Mouse (Mus musculus) liver, embryonic 12.5 days (tissue): Measurements from ENCODE around the gene Mrps31. TPM values are rescaled to one million over a fixed set of nuclear protein-coding genes. Genes with fewer than 3 reads are reported as not detected.

ENCODE experiments used
- ATAC-seq: fragments of 200-750 bp; cut with Nextera tagmentation; 2 replicates; pipeline ENCODE4 v1.8.0; 2017; ENCODE audit warnings: moderate number of reproducible peaks, mild to moderate bottlenecking, moderate library complexity
- H3K27ac ChIP-seq: fragments of 300-500 bp; sonication (generic); 2 replicates; pipeline ENCODE4 v1.5.1; 2016; ENCODE audit warnings: mild to moderate bottlenecking
- H3K27me3 ChIP-seq: fragments of 300-500 bp; sonication (generic); replicated peaks from 2 replicates; pipeline ENCODE4 v1.6.1; 2016; ENCODE audit warnings: mild to moderate bottlenecking, moderate library complexity
- H3K36me3 ChIP-seq: fragments of 300-500 bp; sonication (generic); 2 replicates; pipeline ENCODE4 v1.6.1; 2016; ENCODE audit warnings: mild to moderate bottlenecking, moderate library complexity
- H3K4me1 ChIP-seq: fragments of 300-500 bp; sonication (generic); 2 replicates; pipeline ENCODE4 v1.6.1; 2016
- H3K4me2 ChIP-seq: fragments of 300-500 bp; sonication (generic); 2 replicates; pipeline ENCODE4 v1.6.1; 2016; ENCODE audit warnings: mild to moderate bottlenecking, moderate library complexity
- H3K4me3 ChIP-seq: fragments of 300-500 bp; sonication (generic); 2 replicates; pipeline ENCODE4 v1.5.1; 2016; ENCODE audit warnings: mild to moderate bottlenecking, moderate library complexity
- H3K9ac ChIP-seq: fragments of 300-500 bp; sonication (generic); 2 replicates; pipeline ENCODE4 v1.6.1; 2016; ENCODE audit warnings: mild to moderate bottlenecking, moderate library complexity
- H3K9me3 ChIP-seq: fragments of 300-500 bp; sonication (generic); replicated peaks from 2 replicates; pipeline ENCODE4 v1.6.1; 2016; ENCODE audit warnings: mild to moderate bottlenecking, moderate library complexity
- WGBS: fragments of 180-500 bp; shearing (Covaris S2); methylation state at CpG from one replicate; pipeline ENCODE4 v1.1.7; 2016; ENCODE audit not compliant: insufficient replicate concordance; 5-methylcytosine and 5-hydroxymethylcytosine counted together
- polyA plus RNA-seq: library from polyadenylated mRNA; unstranded; fragments of >200 nt; fragmentation: Nextera tagmentation; extraction: Ambion mirVana; gene quantifications from 2 replicates; pipeline ENCODE4 v1.2.1, GENCODE M21; 2016

Gene Mrps31
- polyA plus RNA-seq = 33.7 and 35.1 TPM in 2 replicates

DNA sequence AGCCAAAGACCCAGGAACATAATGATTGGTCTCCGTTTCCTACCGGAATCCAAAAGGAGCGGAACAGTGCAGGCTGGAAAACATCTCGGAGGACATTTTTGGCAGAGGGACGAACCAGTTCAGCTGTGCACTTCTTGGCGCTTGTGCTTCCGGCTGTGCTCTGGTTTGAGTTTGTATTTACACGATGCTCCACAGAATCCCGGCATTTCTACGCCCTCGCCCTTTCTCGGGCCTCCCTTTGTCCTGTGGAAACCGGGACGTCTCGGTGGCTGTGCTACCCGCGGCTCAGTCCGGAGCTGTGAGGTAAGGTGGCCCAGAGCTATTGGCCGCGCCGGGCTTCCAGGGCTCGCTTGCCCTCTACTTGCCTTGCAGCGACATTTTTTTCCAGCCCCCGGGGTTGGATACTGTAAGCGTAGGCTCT lies at the start of gene Mrps31:
Gene Mrps31, plus strand, starts transcription at position 80 of the 421 bp plus-strand sequence.
- peak; percentile 88 for ATAC-seq
- Histone ChIP-seq H3K9ac (peak within 1 kb of the TSS; percentile 89), H3K9me3 (no peaks in the 10 kb centered on the region), H3K36me3 (peaks cover 16% of the 10 kb centered on the region), H3K27ac (peak within 1 kb of the TSS; percentile 76), H3K4me2 (peak within 1 kb of the TSS; percentile 82), H3K27me3 (no peaks in the 10 kb centered on the region), H3K4me3 (peak within 1 kb of the TSS; percentile 93), H3K4me1 (peaks cover 28% of the 10 kb centered on the region)
- WGBS = under 1% methylated on average over 25 of the region's 25 CpGs

DNA sequence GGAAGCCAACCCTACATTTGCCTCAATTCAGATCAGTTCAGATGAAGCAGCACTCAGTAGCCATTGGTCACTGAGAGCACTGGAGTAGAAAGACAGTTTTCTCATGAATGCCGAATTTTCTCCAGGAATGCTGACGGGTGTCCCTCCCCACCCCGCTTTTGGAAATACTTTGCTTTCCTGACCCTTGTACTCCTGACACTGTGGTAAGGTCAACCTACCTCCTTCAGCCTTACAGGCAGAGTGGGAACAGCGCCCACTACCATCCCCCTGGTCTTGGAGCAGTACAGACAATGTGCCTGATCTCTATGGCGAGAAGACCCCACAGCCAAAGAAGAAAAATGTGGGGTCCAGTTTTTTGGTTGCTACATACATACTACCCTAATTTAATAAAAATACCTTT lies 34.9 kb upstream of the Mrps31 start:
- Histone ChIP-seq H3K4me2 (no peak overlapping the region), H3K4me1 (no peaks in the 10 kb centered on the region), H3K4me3 (no peak overlapping the region), H3K27ac (no peak overlapping the region), H3K27me3 (no peaks in the 10 kb centered on the region), H3K36me3 (peaks cover 54% of the 10 kb centered on the region), H3K9ac (no peak overlapping the region), H3K9me3 (no peaks in the 10 kb centered on the region)
- ATAC-seq = no peak
- WGBS = 84% methylated on average over 5 of the region's 5 CpGs

DNA sequence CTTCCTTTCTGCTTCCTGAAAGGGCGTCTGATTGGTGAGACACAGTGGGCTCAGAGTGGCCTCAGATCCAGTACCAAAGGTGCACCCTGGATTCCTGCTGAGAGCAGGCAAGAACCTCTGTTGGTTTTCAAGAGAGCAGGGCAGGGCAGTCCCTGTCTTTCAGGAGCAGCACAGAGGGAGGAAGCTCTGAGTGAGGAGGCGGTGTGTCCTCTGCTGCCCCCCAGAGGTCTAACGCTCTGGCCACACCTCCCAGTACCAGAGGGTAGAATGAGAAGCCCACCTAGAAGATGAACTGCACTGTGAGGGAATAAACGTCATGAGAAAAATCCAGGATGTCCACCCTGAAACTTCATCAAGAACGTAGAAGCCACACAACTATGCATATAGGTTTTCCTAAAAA lies 34.3 kb upstream of the Mrps31 start:
- H3K4me1 ChIP-seq = no peaks in the 10 kb centered on the region
- H3K27me3 ChIP-seq = no peaks in the 10 kb centered on the region
- ATAC-seq = peak; percentile 47; the same call in 1 of the 2 replicates
- H3K27ac ChIP-seq = no peak overlapping the region
- no peak overlapping the region for H3K4me2 ChIP-seq
- no peak overlapping the region for H3K4me3 ChIP-seq
- H3K9me3 ChIP-seq = no peaks in the 10 kb centered on the region
- H3K36me3 ChIP-seq = peaks cover 59% of the 10 kb centered on the region
- no peak overlapping the region for H3K9ac ChIP-seq
- 45% methylated on average over 5 of the region's 5 CpGs for WGBS

DNA sequence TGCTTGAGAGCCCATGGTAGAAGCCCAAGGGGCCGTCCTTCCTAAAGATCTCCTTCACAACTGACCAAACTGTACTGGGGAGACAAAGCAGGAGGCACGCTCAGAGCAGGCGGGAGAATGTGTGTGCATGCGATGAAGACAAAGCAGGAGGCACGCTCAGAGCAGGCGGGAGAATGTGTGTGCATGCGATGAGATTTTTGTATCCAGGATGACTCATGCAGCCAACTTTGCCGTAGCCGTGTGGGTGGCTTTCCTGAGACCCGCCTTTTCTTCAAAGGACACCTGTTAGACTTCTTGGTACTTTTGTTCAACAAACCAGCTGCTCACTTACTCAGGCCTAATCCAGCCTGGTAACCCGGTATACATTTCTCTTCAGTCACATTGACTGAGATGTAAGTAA lies 30.2 kb upstream of the Mrps31 start:
- WGBS = 90% methylated on average over 11 of the region's 11 CpGs

DNA sequence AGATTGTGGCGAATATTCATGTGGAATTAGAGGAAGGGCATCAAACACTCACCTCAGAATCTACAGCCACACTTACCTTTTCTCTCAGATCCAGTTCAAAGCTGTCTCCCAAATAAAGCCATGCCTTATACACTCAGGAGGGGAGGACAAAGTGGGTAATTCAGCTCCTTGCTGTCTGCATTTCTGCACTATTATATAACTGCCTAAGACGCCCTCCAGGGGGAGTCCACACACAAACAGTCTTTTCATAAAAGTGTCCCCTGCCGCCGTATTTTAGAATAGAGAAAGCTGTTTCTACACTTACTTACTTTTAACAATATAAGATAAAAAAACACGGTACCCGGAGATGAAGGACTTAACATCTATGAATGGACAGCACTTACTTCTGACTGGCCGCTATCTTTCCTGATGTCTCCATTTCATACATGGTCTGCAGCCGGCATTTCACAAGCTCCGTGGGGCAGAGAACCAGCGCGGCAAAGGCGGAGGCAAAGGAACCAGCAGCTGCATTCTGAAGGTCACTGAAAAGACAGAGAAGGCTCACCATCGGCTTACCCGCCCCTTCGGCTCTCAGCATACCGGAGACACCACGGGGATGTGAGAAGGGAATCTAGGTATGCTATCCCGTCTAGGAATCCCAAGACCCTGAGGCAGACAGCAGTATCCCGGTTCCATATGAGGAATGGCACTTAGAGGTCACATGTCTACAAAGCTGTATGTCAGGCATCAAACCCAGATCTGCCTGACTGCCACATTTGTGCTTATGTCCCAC lies 28.2 kb upstream of the Mrps31 start:
- no peak for ATAC-seq
- H3K4me2 ChIP-seq = no peak overlapping the region
- H3K9ac ChIP-seq = no peak overlapping the region
- 83% methylated on average over 19 of the region's 19 CpGs for WGBS
- H3K36me3 ChIP-seq = peaks cover 84% of the 10 kb centered on the region
- no peak overlapping the region for H3K27ac ChIP-seq
- H3K27me3 ChIP-seq = no peaks in the 10 kb centered on the region
- no peaks in the 10 kb centered on the region for H3K9me3 ChIP-seq
- no peaks in the 10 kb centered on the region for H3K4me1 ChIP-seq
- H3K4me3 ChIP-seq = no peak overlapping the region

More for the DNA sequence above, 30.2 kb upstream of the Mrps31 start:
- ATAC-seq = no peak
- Histone ChIP-seq H3K27me3 (no peaks in the 10 kb centered on the region), H3K27ac (no peak overlapping the region), H3K9me3 (no peaks in the 10 kb centered on the region), H3K4me2 (no peak overlapping the region), H3K4me1 (no peaks in the 10 kb centered on the region), H3K4me3 (no peak overlapping the region), H3K9ac (no peak overlapping the region), H3K36me3 (peaks cover 85% of the 10 kb centered on the region)

DNA sequence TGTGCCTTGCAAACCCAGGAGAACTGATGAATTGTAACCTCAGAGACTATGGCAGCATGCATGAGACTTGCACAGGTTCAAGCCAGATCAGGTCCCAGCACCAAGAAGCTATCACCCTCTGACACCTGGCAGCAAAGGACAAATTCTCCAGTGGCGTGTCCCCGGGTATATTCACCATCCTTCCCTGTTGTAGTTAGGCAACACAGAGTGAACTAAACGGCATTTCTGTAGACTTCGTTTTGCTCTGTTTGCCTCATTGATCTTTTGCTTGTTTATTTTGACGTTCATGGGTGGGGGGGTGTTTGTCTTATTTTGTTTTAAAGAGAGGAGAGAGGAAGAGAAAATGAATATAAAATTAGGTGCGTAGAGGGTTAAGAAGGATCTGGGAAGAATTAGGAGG lies 26.0 kb upstream of the Mrps31 start:
- peaks cover 91% of the 10 kb centered on the region for H3K36me3 ChIP-seq

DNA sequence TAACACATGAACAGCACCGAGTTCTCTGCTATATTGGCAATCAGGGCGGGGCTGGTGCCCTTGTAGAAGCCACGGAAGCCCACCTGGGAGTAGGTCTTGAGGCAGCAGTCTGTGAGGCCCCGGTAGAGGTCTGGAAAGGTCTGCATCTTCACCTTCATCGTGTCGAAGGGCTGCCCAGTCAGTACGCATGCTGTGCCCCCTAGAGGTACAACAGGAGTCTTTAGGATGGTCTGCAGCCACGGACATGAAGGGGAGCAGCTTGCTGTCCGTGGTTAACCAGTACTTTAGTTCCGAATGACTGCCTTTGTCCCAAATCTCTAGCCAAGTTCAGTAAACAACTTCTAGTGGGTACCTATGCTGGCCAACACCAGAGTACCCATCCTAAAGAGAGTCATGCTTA lies 21.3 kb upstream of the Mrps31 start:
- Histone ChIP-seq H3K4me1 (peaks cover 15% of the 10 kb centered on the region), H3K9me3 (no peaks in the 10 kb centered on the region), H3K9ac (no peak overlapping the region), H3K27ac (no peak overlapping the region), H3K4me2 (no peak overlapping the region), H3K36me3 (peaks cover 65% of the 10 kb centered on the region), H3K27me3 (no peaks in the 10 kb centered on the region), H3K4me3 (no peak overlapping the region)
- WGBS = 73% methylated on average over 10 of the region's 10 CpGs
- ATAC-seq = no peak

More for the DNA sequence above, 26.0 kb upstream of the Mrps31 start:
- Histone ChIP-seq H3K4me2 (no peak overlapping the region), H3K27ac (no peak overlapping the region), H3K9ac (no peak overlapping the region), H3K4me3 (no peak overlapping the region), H3K27me3 (no peaks in the 10 kb centered on the region), H3K9me3 (no peaks in the 10 kb centered on the region), H3K4me1 (no peaks in the 10 kb centered on the region)
- WGBS = 78% methylated on average over 6 of the region's 6 CpGs
- no peak for ATAC-seq

DNA sequence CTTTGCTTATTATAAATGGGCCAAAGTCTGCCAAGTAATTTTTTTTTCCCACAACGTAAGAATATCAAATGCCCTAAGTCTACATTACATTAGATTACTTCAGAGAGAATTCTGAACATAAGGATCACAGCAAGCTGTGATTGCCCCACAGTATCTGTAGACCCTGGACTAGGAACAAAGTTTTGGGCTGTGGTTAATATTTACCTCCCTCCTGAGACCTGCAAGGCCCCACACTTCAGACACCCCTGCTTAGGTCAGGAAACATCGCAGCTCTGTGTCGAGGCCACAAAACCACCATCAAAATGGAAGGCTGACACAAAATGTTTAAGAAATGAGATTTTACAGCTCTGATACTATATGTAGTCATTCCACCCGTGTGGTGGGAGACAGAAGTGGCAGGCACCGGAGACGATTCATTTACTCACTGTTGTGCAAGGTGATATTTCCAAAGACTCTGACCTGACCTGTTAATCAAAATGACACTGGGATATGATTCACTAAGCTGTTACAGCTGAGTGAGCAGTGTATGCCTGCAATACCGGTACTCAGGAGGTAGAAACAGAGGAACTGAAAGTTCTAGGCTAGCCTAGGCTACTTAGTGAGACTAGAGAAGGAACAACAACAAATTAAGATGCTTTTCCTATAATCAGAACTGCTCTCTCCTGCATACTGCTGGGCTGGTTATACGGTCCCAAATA lies 20.2 kb upstream of the Mrps31 start:
- WGBS = 76% methylated on average over 8 of the region's 8 CpGs
- Histone ChIP-seq H3K27ac (no peak overlapping the region), H3K27me3 (no peaks in the 10 kb centered on the region), H3K4me3 (no peak overlapping the region), H3K36me3 (peaks cover 63% of the 10 kb centered on the region), H3K9ac (no peak overlapping the region), H3K4me2 (no peak overlapping the region), H3K4me1 (peaks cover 17% of the 10 kb centered on the region), H3K9me3 (no peaks in the 10 kb centered on the region)
- ATAC-seq = peak; percentile 62

DNA sequence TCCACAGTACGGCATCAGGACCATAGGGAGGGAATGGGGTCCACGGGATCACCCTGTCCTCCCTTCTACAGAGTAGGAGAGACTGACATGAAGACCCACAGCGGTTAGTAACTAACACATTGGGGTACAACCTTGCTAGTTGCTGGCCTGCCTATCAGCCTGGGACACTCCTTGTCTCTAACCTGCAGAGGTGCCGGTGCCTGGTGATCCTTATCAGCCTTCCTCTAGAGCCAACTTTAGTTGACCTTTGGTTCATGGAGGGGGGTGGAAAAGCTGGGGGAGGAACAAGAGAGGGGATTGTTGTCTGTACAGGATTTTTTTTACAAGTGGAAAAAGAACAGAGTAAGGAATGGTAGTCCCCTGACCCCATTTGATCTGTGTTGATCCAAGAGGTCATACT lies 16.7 kb upstream of the Mrps31 start:
- Histone ChIP-seq H3K9me3 (no peaks in the 10 kb centered on the region), H3K4me3 (no peak overlapping the region), H3K4me1 (peaks cover 36% of the 10 kb centered on the region), H3K9ac (no peak overlapping the region), H3K4me2 (no peak overlapping the region), H3K27me3 (no peaks in the 10 kb centered on the region), H3K36me3 (peaks cover 32% of the 10 kb centered on the region), H3K27ac (no peak overlapping the region; the same call in 1 of the 2 replicates)
- WGBS = 50% methylated on average over 4 of the region's 4 CpGs
- ATAC-seq = no peak

DNA sequence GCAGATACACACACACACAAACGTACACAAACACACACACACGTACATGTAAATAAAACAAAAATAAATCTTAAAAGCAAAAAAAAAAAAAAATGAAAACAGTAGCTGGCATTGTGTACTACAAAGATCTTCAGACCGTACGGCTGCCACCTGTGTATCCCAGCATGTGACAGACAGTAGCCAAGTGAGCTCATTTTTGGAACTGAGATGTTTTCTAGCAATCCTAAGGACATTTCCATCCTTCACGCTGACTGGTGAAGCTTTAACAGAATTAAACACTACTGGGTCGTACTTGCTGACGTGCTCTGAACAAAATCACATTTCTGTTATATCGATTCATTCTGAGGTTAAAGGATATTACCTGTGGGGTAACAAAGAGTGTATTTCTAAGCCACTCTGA lies 15.9 kb upstream of the Mrps31 start:
- WGBS = 86% methylated on average over 8 of the region's 8 CpGs
- ATAC-seq = no peak
- Histone ChIP-seq H3K36me3 (peaks cover 24% of the 10 kb centered on the region), H3K4me1 (peaks cover 36% of the 10 kb centered on the region), H3K27me3 (no peaks in the 10 kb centered on the region), H3K4me3 (no peak overlapping the region), H3K4me2 (no peak overlapping the region), H3K9me3 (no peaks in the 10 kb centered on the region), H3K9ac (no peak overlapping the region), H3K27ac (peak overlapping the region; percentile 61; the same call in 1 of the 2 replicates)

DNA sequence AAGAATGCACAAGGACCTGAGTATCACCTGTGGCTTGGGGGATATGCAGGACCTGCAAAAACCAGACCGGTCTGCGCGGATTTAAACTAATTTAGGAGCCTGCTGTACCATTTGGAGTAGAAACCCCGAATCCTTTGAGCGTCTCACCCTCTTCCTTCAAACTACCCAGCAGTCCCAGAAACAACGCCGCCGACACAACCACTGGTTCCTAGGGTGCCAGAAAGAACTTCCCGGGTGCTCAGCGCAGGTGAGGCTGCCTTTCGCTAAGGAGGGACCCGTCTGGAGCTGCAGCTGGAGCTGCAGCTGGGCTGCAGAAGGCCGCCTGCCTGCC lies 13.4 kb upstream of the Mrps31 start:
- Histone ChIP-seq H3K4me2 (peak overlapping the region; percentile 85), H3K27ac (peak overlapping the region; percentile 59), H3K9me3 (no peaks in the 10 kb centered on the region), H3K9ac (peak overlapping the region; percentile 72), H3K4me3 (peak overlapping the region; percentile 75), H3K36me3 (peaks cover 16% of the 10 kb centered on the region), H3K27me3 (no peaks in the 10 kb centered on the region), H3K4me1 (peaks cover 34% of the 10 kb centered on the region)
- 1% methylated on average over 13 of the region's 13 CpGs for WGBS
- ATAC-seq = no peak

DNA sequence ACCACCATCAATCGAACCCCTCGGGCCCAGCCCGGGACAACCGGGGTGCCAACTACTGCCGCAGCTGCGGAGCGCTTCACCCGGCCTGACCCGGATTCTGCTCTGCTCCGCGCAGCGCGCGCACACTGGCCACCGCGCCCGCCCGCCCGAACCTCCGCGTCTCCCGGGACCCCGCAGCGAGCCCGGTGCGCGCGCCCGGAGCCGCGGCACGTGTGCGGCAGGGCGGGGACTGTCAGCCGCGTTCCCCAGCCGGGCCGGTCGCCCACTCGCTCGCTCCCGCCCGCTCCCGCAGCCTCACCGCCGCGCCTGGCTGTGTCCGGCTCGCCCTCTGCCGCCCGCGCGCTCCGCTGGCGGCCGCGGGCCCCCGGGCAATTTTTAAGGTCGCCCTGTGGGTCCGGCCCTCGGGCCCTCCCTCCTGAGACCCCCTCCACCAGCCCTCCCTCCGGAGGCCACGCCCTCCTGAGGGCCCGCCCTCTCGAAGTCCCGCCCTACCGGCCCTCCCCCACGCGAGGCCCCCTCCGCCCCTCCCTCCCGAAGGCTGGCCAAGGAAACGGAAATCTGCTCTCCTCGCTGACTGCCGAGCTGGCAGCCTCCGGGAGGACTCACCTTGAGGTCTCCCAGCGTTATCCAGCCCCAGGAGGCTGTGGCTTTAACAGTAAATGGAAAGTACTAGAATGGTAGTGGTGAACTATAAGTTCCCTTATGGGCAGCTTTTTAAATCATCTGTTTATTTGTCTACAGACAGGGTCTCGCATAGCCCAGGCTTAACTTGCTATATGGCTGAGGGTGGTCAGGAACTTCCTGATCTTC lies 12.8 kb upstream of the Mrps31 start, which contains the start of gene Slc25a15:
Gene Slc25a15, minus strand, starts transcription at position 456 of the 810 bp plus-strand sequence.
- Histone ChIP-seq H3K36me3 (peaks cover 11% of the 10 kb centered on the region), H3K27ac (peak within 1 kb of the TSS; percentile 59), H3K4me2 (peak within 1 kb of the TSS; percentile 85), H3K9me3 (no peaks in the 10 kb centered on the region), H3K4me1 (peaks cover 29% of the 10 kb centered on the region), H3K9ac (peak within 1 kb of the TSS; percentile 72), H3K27me3 (no peaks in the 10 kb centered on the region), H3K4me3 (peak within 1 kb of the TSS; percentile 75)
- ATAC-seq = peak; percentile 90
- WGBS = under 1% methylated on average over 77 of the region's 77 CpGs
